ENCODE assay signal across 15 mouse cellular contexts in genomic region chr2:166892158-166892680, GRCm38 (mm10).
"Had no signal": no experiment of that assay in that cellular context is flagged by ENCODE, and none has a peak within 500 bp of the region (broad histone marks: within the 10 kb centered on the region; RNA-seq: fewer than 3 reads in every experiment).

No protein-coding gene starts in this region.

- H3K4me2 ChIP-seq: liver, embryonic 11.5 days; lung, embryonic 15.5 days; midbrain, embryonic 12.5 days; neural tube, embryonic 13.5 days; stomach, embryonic 15.5 days had no signal

- H3K9me3 ChIP-seq: limb, embryonic 10.5 days; lung, embryonic 15.5 days; midbrain, embryonic 12.5 days; neural tube, embryonic 13.5 days; stomach, embryonic 15.5 days had no signal

- ATAC-seq: hindbrain, embryonic 16.5 days; inflammation-experienced regulatory T-cells, adult 6 months; midbrain, embryonic 16.5 days had no signal

- H3K27me3 ChIP-seq: lung, embryonic 15.5 days; midbrain, embryonic 12.5 days; neural tube, embryonic 13.5 days; stomach, embryonic 15.5 days had no signal

- H3K4me1 ChIP-seq: lung, embryonic 15.5 days; neural tube, embryonic 13.5 days had no signal

- H3K9ac ChIP-seq: lung, embryonic 15.5 days; midbrain, embryonic 12.5 days; neural tube, embryonic 13.5 days; stomach, embryonic 15.5 days had no signal

- H3K4me3 ChIP-seq: left cerebral cortex, adult 2 months; limb, embryonic 10.5 days; lung, embryonic 15.5 days; midbrain, embryonic 12.5 days; neural tube, embryonic 13.5 days; stomach, embryonic 15.5 days had no signal

- H3K27ac ChIP-seq: left cerebral cortex, adult 2 months; limb, embryonic 10.5 days; lung, embryonic 15.5 days; midbrain, embryonic 12.5 days; neural tube, embryonic 13.5 days; stomach, embryonic 15.5 days had no signal

- DNase-seq: lung, postnatal 14 days; retina, postnatal 1 day; right cerebral cortex, postnatal 4 days; thymus, adult 2 months; thymus, postnatal 25 days had no signal
